Mouse (Mus musculus): Measurements from ENCODE around the gene Fam221b. TPM values are rescaled to one million over a fixed set of nuclear protein-coding genes. Genes with fewer than 3 reads are reported as not detected.

Gene Fam221b
- polyA plus RNA-seq, 1 experiment from 2014 or later, result 2.6 TPM

DNA sequence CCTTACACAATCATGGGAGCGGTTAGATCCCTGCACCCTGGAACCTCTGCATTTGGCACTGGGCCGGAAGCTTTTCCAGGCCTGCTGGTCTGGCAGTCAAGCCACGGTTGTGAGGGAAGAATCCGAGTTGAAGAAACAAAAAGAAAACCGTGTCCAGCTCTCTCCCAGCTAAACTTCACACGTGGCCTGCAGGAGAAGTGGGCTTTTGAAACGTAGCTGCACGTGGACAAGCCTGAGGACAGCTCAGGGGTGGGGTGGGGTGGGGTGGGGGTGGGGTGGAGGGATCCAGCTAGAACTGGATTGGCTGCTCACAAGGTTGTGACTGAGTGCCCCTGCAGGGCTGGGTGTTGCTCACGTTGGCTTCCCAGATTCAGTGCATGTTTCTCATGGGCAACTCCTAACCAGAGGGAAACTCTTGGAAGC lies 26.3 kb upstream of the Fam221b start:
- Histone ChIP-seq H3K9me3 (ENCODE audit: control insufficient read depth, low read length) (no peaks in the 10 kb centered on the region), H3K9ac (ENCODE audit: low read depth, low read length) (no peak overlapping the region), H3K27ac (ENCODE audit: low read depth, low read length) (no peak overlapping the region), H3K4me2 (replicated peaks; ENCODE audit: low read depth, low read length) (no peak overlapping the region), H3K4me1 (ENCODE audit: control insufficient read depth, insufficient read depth, low read length) (no peaks in the 10 kb centered on the region), H3K4me3 (ENCODE audit: low read length) (no peak overlapping the region), H3K36me3 (ENCODE audit: control insufficient read depth, insufficient read depth, low read length) (no peaks in the 10 kb centered on the region), H3K27me3 (ENCODE audit: control insufficient read depth, insufficient read depth, low read length) (no peaks in the 10 kb centered on the region)
- no peak for ATAC-seq (ENCODE audit: low FRiP score, low TSS enrichment)
- WGBS, result 33% methylated on average over 9 of the region's 9 CpGs

DNA sequence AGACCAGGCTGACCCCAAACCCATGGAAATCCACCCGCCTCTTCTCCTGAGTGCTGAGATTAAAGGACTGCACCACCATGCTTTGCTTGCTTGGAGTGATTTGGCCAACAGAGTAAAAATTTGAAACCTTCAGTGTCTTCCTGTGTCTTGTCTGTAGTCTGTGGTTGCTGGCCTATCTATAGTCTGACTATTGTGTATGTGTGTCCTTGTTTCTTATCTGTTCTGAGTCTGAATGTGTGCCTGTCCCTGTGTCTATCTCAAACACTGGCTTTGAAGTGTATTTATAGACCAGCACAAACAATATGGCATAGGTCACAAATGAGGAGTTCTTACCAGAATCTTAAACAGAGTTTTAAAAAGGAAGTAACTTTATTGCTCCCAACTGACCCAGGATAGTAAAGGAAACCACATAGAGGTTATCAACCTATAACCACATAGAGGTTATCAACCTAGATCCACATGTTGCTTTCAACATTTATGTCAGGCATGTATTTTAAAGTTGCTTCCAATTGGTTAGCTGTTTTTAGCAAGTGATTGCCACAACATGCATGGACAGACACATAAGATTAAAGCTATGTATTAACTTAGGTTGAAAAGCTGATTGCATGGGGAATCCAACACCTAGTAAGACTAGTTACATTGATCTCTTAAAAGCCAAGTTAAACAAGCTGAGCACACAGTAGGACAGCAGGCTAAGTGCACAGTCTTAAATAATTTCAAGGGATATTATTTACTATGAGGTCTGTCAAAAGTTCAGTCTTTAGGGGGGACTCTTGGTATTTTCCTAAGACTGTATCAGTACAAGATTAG lies 25.7 kb upstream of the Fam221b start:
- no peak overlapping the region for H3K27ac ChIP-seq (ENCODE audit: low read depth, low read length)
- no peak for ATAC-seq (ENCODE audit: low FRiP score, low TSS enrichment)
- H3K4me3 ChIP-seq (ENCODE audit: low read length), result no peak overlapping the region
- H3K4me2 ChIP-seq (replicated peaks; ENCODE audit: low read depth, low read length), result no peak overlapping the region
- no peaks in the 10 kb centered on the region for H3K27me3 ChIP-seq (ENCODE audit: control insufficient read depth, insufficient read depth, low read length)
- H3K36me3 ChIP-seq (ENCODE audit: control insufficient read depth, insufficient read depth, low read length), result no peaks in the 10 kb centered on the region
- no peak overlapping the region for H3K9ac ChIP-seq (ENCODE audit: low read depth, low read length)
- no peaks in the 10 kb centered on the region for H3K4me1 ChIP-seq (ENCODE audit: control insufficient read depth, insufficient read depth, low read length)
- WGBS, result 84% methylated on average over 1 of the region's 1 CpGs
- H3K9me3 ChIP-seq (ENCODE audit: control insufficient read depth, low read length), result no peaks in the 10 kb centered on the region

DNA sequence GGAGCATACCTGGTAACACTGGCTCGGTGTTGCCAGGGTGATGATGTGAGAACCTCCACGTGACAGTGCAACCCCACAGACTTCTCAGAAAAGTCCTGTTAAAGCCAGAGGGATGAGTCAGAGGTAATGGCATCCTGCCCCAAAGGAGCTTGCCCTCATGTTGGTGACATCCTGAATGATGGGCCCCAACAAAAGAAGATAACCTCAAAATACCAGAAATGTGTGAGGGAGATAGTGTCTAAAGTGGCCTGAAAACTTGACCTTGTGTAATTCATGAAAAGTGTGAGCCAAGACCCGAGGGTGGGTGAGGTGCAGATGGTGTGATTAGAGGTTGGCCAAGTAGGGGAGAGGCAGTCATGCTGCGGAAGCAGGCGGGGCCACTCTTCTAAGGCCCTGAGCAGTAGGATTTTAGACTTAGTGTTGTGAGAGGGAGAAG lies 24.9 kb upstream of the Fam221b start:
- no peak for ATAC-seq (ENCODE audit: low FRiP score, low TSS enrichment)
- Histone ChIP-seq H3K27ac (ENCODE audit: low read depth, low read length) (no peak overlapping the region), H3K4me2 (replicated peaks; ENCODE audit: low read depth, low read length) (no peak overlapping the region), H3K36me3 (ENCODE audit: control insufficient read depth, insufficient read depth, low read length) (no peaks in the 10 kb centered on the region), H3K4me3 (ENCODE audit: low read length) (no peak overlapping the region), H3K9me3 (ENCODE audit: control insufficient read depth, low read length) (no peaks in the 10 kb centered on the region), H3K4me1 (ENCODE audit: control insufficient read depth, insufficient read depth, low read length) (no peaks in the 10 kb centered on the region), H3K9ac (ENCODE audit: low read depth, low read length) (no peak overlapping the region), H3K27me3 (ENCODE audit: control insufficient read depth, insufficient read depth, low read length) (no peaks in the 10 kb centered on the region)
- 77% methylated on average over 5 of the region's 5 CpGs for WGBS

DNA sequence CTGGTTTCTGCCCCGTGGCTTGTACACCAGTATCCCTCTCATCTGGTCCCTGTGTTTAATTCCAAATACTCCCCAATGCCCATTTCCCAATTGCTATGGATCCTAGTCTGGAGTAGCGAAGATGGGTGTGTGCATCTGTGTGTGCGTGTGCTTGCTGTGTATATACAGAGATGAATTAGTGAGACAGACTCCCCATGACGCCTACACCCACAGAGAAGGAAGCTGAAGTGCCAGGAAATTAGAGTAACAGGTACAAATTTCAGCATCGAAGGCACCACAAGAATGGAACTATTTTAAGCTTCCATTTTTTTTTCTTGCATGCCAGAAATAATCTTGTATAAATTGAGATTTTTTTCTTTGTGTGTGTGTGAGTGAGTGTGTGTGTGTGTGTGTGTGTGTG lies 22.1 kb upstream of the Fam221b start:
- H3K27me3 ChIP-seq (ENCODE audit: control insufficient read depth, insufficient read depth, low read length), result no peaks in the 10 kb centered on the region
- H3K4me2 ChIP-seq (replicated peaks; ENCODE audit: low read depth, low read length), result no peak overlapping the region
- H3K36me3 ChIP-seq (ENCODE audit: control insufficient read depth, insufficient read depth, low read length), result no peaks in the 10 kb centered on the region
- H3K4me1 ChIP-seq (ENCODE audit: control insufficient read depth, insufficient read depth, low read length), result no peaks in the 10 kb centered on the region
- WGBS, result 86% methylated on average over 5 of the region's 5 CpGs
- ATAC-seq (ENCODE audit: low FRiP score, low TSS enrichment), result no peak
- no peak overlapping the region for H3K4me3 ChIP-seq (ENCODE audit: low read length)
- no peaks in the 10 kb centered on the region for H3K9me3 ChIP-seq (ENCODE audit: control insufficient read depth, low read length)
- H3K27ac ChIP-seq (ENCODE audit: low read depth, low read length), result no peak overlapping the region
- H3K9ac ChIP-seq (ENCODE audit: low read depth, low read length), result no peak overlapping the region

DNA sequence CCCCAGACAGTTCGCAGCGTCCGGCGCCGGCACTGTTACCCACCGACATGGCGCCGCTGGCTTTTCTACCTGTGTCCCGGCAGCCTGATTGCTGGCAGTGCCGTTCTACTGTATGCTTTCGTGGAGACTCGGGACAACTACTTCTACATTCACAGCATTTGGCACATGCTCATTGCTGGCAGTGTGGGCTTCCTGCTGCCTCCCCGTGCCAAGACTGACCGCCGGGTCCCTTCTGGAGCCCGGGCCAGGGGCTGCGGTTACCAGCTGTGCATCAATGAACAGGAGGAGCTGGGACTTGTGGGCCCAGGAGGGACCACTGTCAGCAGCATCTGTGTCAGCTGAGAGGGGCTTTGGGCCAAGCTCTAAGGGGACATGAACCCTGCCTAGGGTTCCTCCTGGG lies 21.1 kb upstream of the Fam221b start:
- H3K9ac ChIP-seq (ENCODE audit: low read depth, low read length), result no peak overlapping the region
- no peaks in the 10 kb centered on the region for H3K9me3 ChIP-seq (ENCODE audit: control insufficient read depth, low read length)
- H3K36me3 ChIP-seq (ENCODE audit: control insufficient read depth, insufficient read depth, low read length), result no peaks in the 10 kb centered on the region
- no peaks in the 10 kb centered on the region for H3K27me3 ChIP-seq (ENCODE audit: control insufficient read depth, insufficient read depth, low read length)
- 96% methylated on average over 17 of the region's 17 CpGs for WGBS
- H3K4me1 ChIP-seq (ENCODE audit: control insufficient read depth, insufficient read depth, low read length), result no peaks in the 10 kb centered on the region
- H3K4me2 ChIP-seq (replicated peaks; ENCODE audit: low read depth, low read length), result no peak overlapping the region
- no peak overlapping the region for H3K4me3 ChIP-seq (ENCODE audit: low read length)
- no peak for ATAC-seq (ENCODE audit: low FRiP score, low TSS enrichment)
- H3K27ac ChIP-seq (ENCODE audit: low read depth, low read length), result no peak overlapping the region

DNA sequence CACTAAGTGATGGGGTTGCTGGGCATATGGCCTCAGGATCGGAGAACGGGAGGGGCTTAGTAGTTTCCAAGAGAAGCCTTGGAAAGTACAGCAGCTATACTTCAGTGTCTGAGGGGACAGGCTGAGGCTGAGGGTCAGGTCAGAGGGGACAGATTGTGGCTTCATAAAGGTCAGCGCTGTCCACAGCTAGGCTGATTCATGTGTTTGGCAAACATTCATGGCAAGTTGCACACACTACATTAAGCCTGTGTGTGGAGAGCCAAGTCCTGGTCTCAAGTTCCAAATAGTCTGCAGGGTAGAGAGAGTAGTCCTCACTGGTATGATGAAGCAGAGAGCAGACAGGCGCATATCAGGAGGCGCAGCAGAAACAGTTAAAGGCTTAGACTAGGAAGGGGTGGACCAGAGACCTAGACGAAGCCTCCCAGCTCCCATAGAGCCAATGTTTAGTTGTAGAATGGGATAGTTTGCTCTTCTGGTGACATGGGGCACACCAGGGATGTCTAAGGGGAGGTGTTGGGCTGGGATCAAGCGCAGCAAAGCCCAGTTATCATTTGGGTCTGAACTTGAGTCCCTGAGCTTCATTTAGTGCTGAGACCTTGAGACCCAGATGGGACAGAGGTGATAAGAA lies 10.6 kb upstream of the Fam221b start:
- Histone ChIP-seq H3K36me3 (ENCODE audit: control insufficient read depth, insufficient read depth, low read length) (peaks cover 7% of the 10 kb centered on the region), H3K27me3 (ENCODE audit: control insufficient read depth, insufficient read depth, low read length) (no peaks in the 10 kb centered on the region), H3K27ac (ENCODE audit: low read depth, low read length) (no peak overlapping the region), H3K4me2 (replicated peaks; ENCODE audit: low read depth, low read length) (no peak overlapping the region), H3K9ac (ENCODE audit: low read depth, low read length) (no peak overlapping the region), H3K4me1 (ENCODE audit: control insufficient read depth, insufficient read depth, low read length) (no peaks in the 10 kb centered on the region), H3K4me3 (ENCODE audit: low read length) (no peak overlapping the region), H3K9me3 (ENCODE audit: control insufficient read depth, low read length) (no peaks in the 10 kb centered on the region)
- no peak for ATAC-seq (ENCODE audit: low FRiP score, low TSS enrichment)
- WGBS, result 84% methylated on average over 7 of the region's 7 CpGs

DNA sequence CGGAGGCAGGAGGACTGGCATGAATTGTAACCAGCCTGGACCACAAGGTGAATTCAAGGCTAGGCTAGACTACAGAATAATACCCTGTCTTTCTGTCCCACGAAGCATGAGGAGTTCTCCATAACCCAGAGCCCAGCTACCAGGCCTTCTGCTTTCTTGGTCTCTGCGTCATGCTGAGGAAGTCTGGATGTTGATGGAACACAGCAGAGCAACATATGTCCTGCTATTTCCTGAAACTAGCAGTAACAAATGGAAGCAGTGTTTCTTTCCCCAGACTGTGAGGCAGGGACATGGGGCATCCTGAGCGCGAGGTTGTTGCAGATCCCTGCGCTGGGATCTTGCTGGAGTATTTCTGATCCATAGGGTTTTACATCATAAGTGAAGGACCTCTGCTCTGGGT lies 9.6 kb upstream of the Fam221b start:
- H3K4me1 ChIP-seq (ENCODE audit: control insufficient read depth, insufficient read depth, low read length), result no peaks in the 10 kb centered on the region
- H3K27ac ChIP-seq (ENCODE audit: low read depth, low read length), result no peak overlapping the region
- H3K36me3 ChIP-seq (ENCODE audit: control insufficient read depth, insufficient read depth, low read length), result peaks cover 7% of the 10 kb centered on the region
- H3K4me2 ChIP-seq (replicated peaks; ENCODE audit: low read depth, low read length), result no peak overlapping the region
- WGBS, result 93% methylated on average over 6 of the region's 6 CpGs
- H3K4me3 ChIP-seq (ENCODE audit: low read length), result no peak overlapping the region
- ATAC-seq (ENCODE audit: low FRiP score, low TSS enrichment), result no peak
- H3K9me3 ChIP-seq (ENCODE audit: control insufficient read depth, low read length), result no peaks in the 10 kb centered on the region
- no peak overlapping the region for H3K9ac ChIP-seq (ENCODE audit: low read depth, low read length)
- no peaks in the 10 kb centered on the region for H3K27me3 ChIP-seq (ENCODE audit: control insufficient read depth, insufficient read depth, low read length)

DNA sequence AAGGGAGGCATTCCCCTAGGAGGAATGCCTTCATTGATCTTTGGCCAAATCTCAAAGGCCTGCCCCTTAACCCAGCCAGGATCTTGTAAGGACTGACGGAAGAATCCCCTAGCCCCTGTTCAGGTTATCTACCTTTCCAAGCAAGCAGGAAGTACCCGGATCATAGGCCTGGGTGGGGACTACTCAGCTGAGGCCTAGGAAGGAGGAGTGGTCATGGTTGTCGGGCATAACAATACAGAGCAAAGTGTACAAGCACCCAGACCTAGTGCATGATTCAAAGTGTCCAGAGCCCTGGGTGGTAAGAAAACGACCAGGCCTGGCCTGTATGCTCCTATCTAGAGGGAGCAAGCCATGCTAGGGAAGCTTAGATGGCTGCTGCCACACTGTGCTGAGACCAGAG lies 6.7 kb upstream of the Fam221b start:
- Histone ChIP-seq H3K36me3 (ENCODE audit: control insufficient read depth, insufficient read depth, low read length) (peaks cover 2% of the 10 kb centered on the region; the same call in 1 of the 2 replicates), H3K9me3 (ENCODE audit: control insufficient read depth, low read length) (no peaks in the 10 kb centered on the region), H3K4me3 (ENCODE audit: low read length) (no peak overlapping the region), H3K27me3 (ENCODE audit: control insufficient read depth, insufficient read depth, low read length) (no peaks in the 10 kb centered on the region), H3K4me1 (ENCODE audit: control insufficient read depth, insufficient read depth, low read length) (no peaks in the 10 kb centered on the region), H3K27ac (ENCODE audit: low read depth, low read length) (no peak overlapping the region), H3K9ac (ENCODE audit: low read depth, low read length) (no peak overlapping the region), H3K4me2 (replicated peaks; ENCODE audit: low read depth, low read length) (no peak overlapping the region)
- 72% methylated on average over 4 of the region's 4 CpGs for WGBS
- no peak for ATAC-seq (ENCODE audit: low FRiP score, low TSS enrichment)

DNA sequence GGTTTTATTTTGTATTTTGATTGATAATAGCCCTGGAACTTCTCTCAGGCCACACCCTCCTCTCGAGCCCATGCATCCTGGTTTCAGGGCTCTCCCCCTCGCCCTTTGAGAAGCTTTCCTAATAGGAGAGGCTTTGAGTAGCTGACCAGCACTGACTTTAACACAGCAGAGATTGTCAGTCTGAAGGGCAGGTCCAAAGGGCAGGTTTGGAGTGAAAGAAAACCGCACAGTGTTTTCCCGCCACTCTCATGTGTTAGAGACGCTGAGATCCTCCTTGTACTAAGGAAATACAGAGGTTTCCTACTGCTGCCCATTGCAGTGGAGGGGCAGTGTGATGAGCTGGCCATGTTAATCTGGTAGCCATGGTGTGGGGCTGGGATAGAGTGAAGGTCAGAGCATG lies 6.0 kb upstream of the Fam221b start:
- WGBS, result 83% methylated on average over 5 of the region's 5 CpGs
- H3K36me3 ChIP-seq (ENCODE audit: control insufficient read depth, insufficient read depth, low read length), result peaks cover 2% of the 10 kb centered on the region; the same call in 1 of the 2 replicates
- H3K27ac ChIP-seq (ENCODE audit: low read depth, low read length), result no peak overlapping the region
- ATAC-seq (ENCODE audit: low FRiP score, low TSS enrichment), result no peak
- H3K4me2 ChIP-seq (replicated peaks; ENCODE audit: low read depth, low read length), result no peak overlapping the region
- H3K4me3 ChIP-seq (ENCODE audit: low read length), result no peak overlapping the region
- H3K4me1 ChIP-seq (ENCODE audit: control insufficient read depth, insufficient read depth, low read length), result peaks cover 2% of the 10 kb centered on the region
- no peak overlapping the region for H3K9ac ChIP-seq (ENCODE audit: low read depth, low read length)
- H3K9me3 ChIP-seq (ENCODE audit: control insufficient read depth, low read length), result no peaks in the 10 kb centered on the region
- H3K27me3 ChIP-seq (ENCODE audit: control insufficient read depth, insufficient read depth, low read length), result no peaks in the 10 kb centered on the region
